Mouse (Mus musculus): ENCODE results near the gene Sik2. TPM values are rescaled to one million over a fixed set of nuclear protein-coding genes. Genes with fewer than 3 reads are reported as not detected.

The Sik2 gene
- total RNA-seq (2014; fragmentation: Nextera tagmentation) (71.8 and 72.8 TPM in 2 replicates), total RNA-seq (2017) (15.2 and 18.7 TPM in 2 replicates), polyA plus RNA-seq (2012) (21.1 and 22.4 TPM in 2 replicates)

DNA sequence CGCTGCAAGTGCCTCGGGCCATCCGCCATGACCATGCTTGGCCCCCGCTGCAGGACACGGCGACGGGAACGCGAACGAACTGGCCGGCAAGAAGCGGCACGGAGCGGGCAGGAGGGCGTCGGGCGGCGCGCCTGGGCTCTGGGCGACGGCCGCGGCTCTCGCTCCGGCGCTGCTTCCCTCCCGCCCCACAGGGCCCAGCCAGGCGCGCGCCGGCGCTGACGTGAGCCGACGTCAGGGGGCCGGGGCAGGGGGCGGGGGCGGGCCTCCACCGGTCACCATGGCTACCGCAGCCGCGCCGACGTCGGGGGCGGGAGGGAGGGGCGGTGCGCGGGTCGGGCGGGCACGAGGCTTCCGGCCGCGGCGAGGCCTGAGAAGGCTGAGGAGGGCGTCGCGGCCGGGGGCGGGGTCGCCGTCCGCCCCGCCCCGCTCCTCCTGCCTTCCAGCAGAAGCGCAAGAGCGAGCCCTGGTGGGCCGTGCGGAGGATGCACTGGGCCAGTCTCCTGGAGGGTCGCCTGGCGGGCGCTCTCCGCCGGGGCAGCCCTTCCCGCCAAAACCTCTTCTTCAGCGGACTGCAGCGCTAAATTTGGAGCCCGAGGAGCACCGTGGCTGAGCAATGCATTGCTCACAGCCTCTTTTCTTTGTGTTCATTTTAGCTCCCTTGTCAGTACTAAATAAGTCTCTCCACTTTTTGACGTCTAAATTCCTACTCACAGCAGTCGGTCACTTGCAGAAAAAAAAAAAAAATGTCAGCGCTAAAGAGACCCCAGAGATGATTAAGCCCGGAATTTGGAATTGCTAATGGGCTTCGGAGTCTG lies at the start of gene Sik2:
Gene Sik2, minus strand, starts transcription at position 233 of the 815 bp plus-strand sequence.
- DNase-seq (ENCODE audit: low spot score): peak; percentile 85
- Histone ChIP-seq H3K27me3 (ENCODE audit: insufficient read depth, low read length) (no peaks in the 10 kb centered on the region), H3K4me1 (ENCODE audit: insufficient read depth, low read depth, low read length) (peaks cover 29% of the 10 kb centered on the region), H3K4me3 (ENCODE audit: low read depth, low read length) (peak within 1 kb of the TSS; percentile 96), H3K9me3 (replicated peaks) (no peaks in the 10 kb centered on the region), H3K36me3 (replicated peaks) (no peaks in the 10 kb centered on the region)
- peak; percentile 67 for TF ChIP-seq CTCF (IDR thresholded peaks at IDR 0.05; ENCODE audit: low read depth, low read length)
- TF ChIP-seq GATA2 (IDR thresholded peaks at IDR 0.05; ENCODE audit: borderline replicate concordance, low read depth, low read length): no peak
- ATAC-seq (ENCODE audit: extremely low read depth, insufficient number of reproducible peaks, low FRiP score, poor library complexity, severe bottlenecking): peak; percentile 87

DNA sequence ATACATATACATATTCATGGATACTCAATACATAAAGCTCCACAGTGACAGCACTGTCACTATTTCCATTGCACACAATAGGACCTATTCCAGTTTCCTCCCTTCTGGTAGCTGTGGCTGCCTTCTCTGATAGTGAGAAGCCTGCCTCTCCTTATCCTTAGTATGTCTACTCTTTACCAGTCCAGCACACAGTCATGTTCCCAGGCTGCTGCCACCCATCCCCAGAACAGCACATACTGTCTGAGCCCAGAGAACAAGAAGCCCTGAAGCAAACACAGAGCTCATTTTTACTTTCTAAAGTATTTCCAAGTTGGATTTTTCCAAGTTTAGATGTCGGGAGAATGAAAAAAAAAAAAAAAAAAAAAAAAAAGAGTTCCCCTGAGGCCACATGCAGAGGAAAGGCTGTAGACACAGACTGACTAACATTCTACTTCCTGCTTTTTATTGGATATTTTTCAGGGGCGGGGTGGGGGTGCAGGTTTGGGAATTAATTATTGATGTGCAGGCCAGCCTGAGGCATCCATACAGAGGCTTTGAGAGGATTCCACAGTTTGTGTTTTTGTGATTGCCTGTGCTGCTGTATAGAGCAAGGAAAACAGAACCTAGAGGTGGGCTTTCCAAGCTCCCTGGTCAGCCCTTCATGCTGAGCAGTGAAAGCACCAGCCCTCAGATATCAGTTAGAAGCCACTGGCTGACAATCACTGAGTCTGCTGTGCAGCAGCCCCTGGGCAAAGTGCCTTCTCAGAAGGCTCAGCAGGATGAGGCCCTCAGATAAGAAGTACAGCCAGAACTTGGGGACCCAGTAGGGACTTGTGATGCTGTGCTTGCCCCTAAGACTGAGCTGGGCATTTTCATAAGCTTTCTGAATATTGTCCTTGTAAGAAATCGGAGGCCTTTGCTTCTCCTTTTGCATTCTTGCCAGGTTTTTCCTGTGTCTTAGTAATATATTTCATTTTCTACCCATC lies 47.8 kb upstream of the Sik2 start:
- no peak overlapping the region for H3K4me3 ChIP-seq (ENCODE audit: low read depth, low read length)
- TF ChIP-seq TAL1 (conservative IDR thresholded peaks at IDR 0.05; ENCODE audit: low read depth, low read length): no peak
- no peak for TF ChIP-seq POLR2AphosphoS5 (IDR thresholded peaks at IDR 0.05; ENCODE audit: insufficient replicate concordance, low read depth, low read length)
- no peak for TF ChIP-seq GATA1 (IDR thresholded peaks at IDR 0.05; ENCODE audit: borderline replicate concordance, low read length)
- no peak for TF ChIP-seq CTCF (IDR thresholded peaks at IDR 0.05; ENCODE audit: low read depth, low read length)
- TF ChIP-seq GATA2 (IDR thresholded peaks at IDR 0.05; ENCODE audit: borderline replicate concordance, low read depth, low read length): no peak

DNA sequence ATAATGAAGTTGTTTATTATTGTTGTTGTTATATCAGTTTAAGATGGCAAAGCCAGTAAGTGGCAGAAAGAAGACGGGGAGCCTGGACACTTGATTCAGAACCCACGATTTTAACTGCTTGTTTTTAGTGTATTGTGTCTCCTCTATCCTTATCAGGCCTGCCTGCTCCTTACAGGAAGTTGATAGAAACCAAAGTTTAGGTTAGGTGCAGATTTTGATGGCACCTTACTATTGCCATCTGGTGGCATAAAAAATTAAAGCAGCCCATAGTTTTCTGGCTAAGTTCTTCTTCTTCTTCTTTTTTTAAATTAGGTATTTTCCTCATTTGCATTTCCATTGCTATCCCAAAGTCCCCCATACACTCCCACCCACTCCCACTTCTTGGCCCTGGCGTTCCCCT lies 43.3 kb upstream of the Sik2 start:
- DNase-seq (ENCODE audit: low spot score) (peak; percentile 9), ATAC-seq (ENCODE audit: extremely low read depth, insufficient number of reproducible peaks, low FRiP score, poor library complexity, severe bottlenecking) (no peak)
- Histone ChIP-seq H3K4me3 (ENCODE audit: low read depth, low read length) (no peak overlapping the region), H3K27me3 (ENCODE audit: insufficient read depth, low read length) (peaks cover 8% of the 10 kb centered on the region), H3K9me3 (replicated peaks) (no peaks in the 10 kb centered on the region), H3K4me1 (ENCODE audit: insufficient read depth, low read depth, low read length) (peaks cover 3% of the 10 kb centered on the region; the same call in 1 of the 2 replicates), H3K36me3 (replicated peaks) (no peaks in the 10 kb centered on the region)
- TF ChIP-seq TAL1 (conservative IDR thresholded peaks at IDR 0.05; ENCODE audit: low read depth, low read length) (no peak), GATA2 (IDR thresholded peaks at IDR 0.05; ENCODE audit: borderline replicate concordance, low read depth, low read length) (no peak), POLR2AphosphoS5 (IDR thresholded peaks at IDR 0.05; ENCODE audit: insufficient replicate concordance, low read depth, low read length) (no peak), GATA1 (IDR thresholded peaks at IDR 0.05; ENCODE audit: borderline replicate concordance, low read length) (no peak), CTCF (IDR thresholded peaks at IDR 0.05; ENCODE audit: low read depth, low read length) (no peak)

More for the DNA sequence above, 47.8 kb upstream of the Sik2 start:
- H3K9me3 ChIP-seq (replicated peaks): no peaks in the 10 kb centered on the region
- no peak for ATAC-seq (ENCODE audit: extremely low read depth, insufficient number of reproducible peaks, low FRiP score, poor library complexity, severe bottlenecking)
- DNase-seq (ENCODE audit: low spot score): no peak
- H3K36me3 ChIP-seq (replicated peaks): no peaks in the 10 kb centered on the region
- H3K4me1 ChIP-seq (ENCODE audit: insufficient read depth, low read depth, low read length): peaks cover 3% of the 10 kb centered on the region; the same call in 1 of the 2 replicates
- peaks cover 13% of the 10 kb centered on the region for H3K27me3 ChIP-seq (ENCODE audit: insufficient read depth, low read length)

DNA sequence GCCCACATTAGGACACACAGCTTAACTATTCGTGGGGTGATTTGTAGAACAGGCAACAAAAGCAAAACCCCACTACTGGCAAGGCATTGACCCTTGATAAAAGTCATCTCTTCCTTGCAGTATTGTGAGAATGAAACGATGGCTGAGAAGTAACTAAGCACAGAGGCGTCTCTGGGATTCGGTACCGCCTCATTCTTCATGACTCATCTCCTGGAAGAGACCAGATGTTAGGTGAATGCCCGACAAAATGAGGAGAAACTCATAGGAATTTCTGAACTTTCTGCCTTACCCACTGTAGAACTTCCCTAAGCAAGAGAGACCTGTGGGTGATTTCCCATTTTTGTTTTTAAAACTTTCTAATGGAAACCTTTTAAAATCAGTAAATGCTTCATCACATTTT lies 33.3 kb upstream of the Sik2 start:
- TF ChIP-seq GATA1 (IDR thresholded peaks at IDR 0.05; ENCODE audit: borderline replicate concordance, low read length) (no peak), TAL1 (conservative IDR thresholded peaks at IDR 0.05; ENCODE audit: low read depth, low read length) (no peak)
- DNase-seq (ENCODE audit: low spot score): no peak
- no peak for ATAC-seq (ENCODE audit: extremely low read depth, insufficient number of reproducible peaks, low FRiP score, poor library complexity, severe bottlenecking)

DNA sequence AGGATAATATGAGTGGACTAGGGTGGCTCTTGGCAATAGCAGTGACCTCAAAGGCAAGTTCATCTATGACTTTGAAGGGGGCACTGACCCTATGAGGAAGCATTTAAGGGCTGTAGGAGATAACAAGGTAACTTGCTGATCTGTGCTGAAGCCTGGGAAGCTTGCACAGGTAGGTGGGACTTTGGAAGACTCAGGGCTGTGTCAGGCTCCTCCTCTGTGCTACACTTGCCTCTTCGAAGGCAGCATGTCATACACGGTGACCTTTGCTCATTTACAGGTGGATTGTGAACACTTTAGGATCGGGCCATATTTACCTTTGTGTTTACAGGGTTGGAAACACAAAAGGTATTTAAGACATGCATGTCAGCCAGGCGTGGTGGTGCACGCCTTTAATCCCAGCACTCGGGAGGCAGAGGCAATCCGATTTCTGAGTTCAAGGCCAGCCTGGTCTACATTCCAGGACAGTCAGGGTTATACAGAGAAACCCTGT lies 32.7 kb upstream of the Sik2 start:
- no peaks in the 10 kb centered on the region for H3K4me1 ChIP-seq (ENCODE audit: insufficient read depth, low read depth, low read length)
- peaks cover 11% of the 10 kb centered on the region for H3K27me3 ChIP-seq (ENCODE audit: insufficient read depth, low read length)
- no peak for ATAC-seq (ENCODE audit: extremely low read depth, insufficient number of reproducible peaks, low FRiP score, poor library complexity, severe bottlenecking)
- no peak overlapping the region for H3K4me3 ChIP-seq (ENCODE audit: low read depth, low read length)
- no peak for DNase-seq (ENCODE audit: low spot score)
- TF ChIP-seq POLR2AphosphoS5 (IDR thresholded peaks at IDR 0.05; ENCODE audit: insufficient replicate concordance, low read depth, low read length): no peak
- TF ChIP-seq TAL1 (conservative IDR thresholded peaks at IDR 0.05; ENCODE audit: low read depth, low read length): no peak
- no peak for TF ChIP-seq GATA1 (IDR thresholded peaks at IDR 0.05; ENCODE audit: borderline replicate concordance, low read length)
- TF ChIP-seq GATA2 (IDR thresholded peaks at IDR 0.05; ENCODE audit: borderline replicate concordance, low read depth, low read length): no peak
- TF ChIP-seq CTCF (IDR thresholded peaks at IDR 0.05; ENCODE audit: low read depth, low read length): no peak
- no peaks in the 10 kb centered on the region for H3K9me3 ChIP-seq (replicated peaks)
- no peaks in the 10 kb centered on the region for H3K36me3 ChIP-seq (replicated peaks)

More for the DNA sequence above, 33.3 kb upstream of the Sik2 start:
- H3K36me3 ChIP-seq (replicated peaks): no peaks in the 10 kb centered on the region
- H3K4me3 ChIP-seq (ENCODE audit: low read depth, low read length): no peak overlapping the region
- peaks cover 10% of the 10 kb centered on the region for H3K27me3 ChIP-seq (ENCODE audit: insufficient read depth, low read length)
- H3K4me1 ChIP-seq (ENCODE audit: insufficient read depth, low read depth, low read length): no peaks in the 10 kb centered on the region
- H3K9me3 ChIP-seq (replicated peaks): no peaks in the 10 kb centered on the region
